Mouse (Mus musculus): ENCODE results near the gene Ctla4. TPM values are rescaled to one million over a fixed set of nuclear protein-coding genes. Genes with fewer than 3 reads are reported as not detected.

Ctla4 gene
- polyA plus RNA-seq, 1 experiment from 2014 or later = not detected

GRCm38 (mm10) chr1:60959246-60959645, 72.4 kb downstream of the Ctla4 start:
- H3K4me1 ChIP-seq = no peaks in the 10 kb centered on the region
- no peak overlapping the region for H3K27ac ChIP-seq
- no peak overlapping the region for H3K4me2 ChIP-seq
- WGBS = 90% methylated on average over 4 of the region's 4 CpGs
- no peaks in the 10 kb centered on the region for H3K27me3 ChIP-seq (replicated peaks)
- ATAC-seq (replicated peaks) = no peak
- no peak overlapping the region for H3K4me3 ChIP-seq
- no peaks in the 10 kb centered on the region for H3K9me3 ChIP-seq
- no peaks in the 10 kb centered on the region for H3K36me3 ChIP-seq (replicated peaks)
- H3K9ac ChIP-seq = no peak overlapping the region

GRCm38 (mm10) chr1:60960451-60960850, 73.7 kb downstream of the Ctla4 start:
- no peak for ATAC-seq (replicated peaks)
- Histone ChIP-seq H3K27ac (no peak overlapping the region), H3K36me3 (replicated peaks) (no peaks in the 10 kb centered on the region), H3K4me3 (no peak overlapping the region), H3K4me1 (no peaks in the 10 kb centered on the region), H3K27me3 (replicated peaks) (no peaks in the 10 kb centered on the region), H3K9me3 (no peaks in the 10 kb centered on the region), H3K4me2 (no peak overlapping the region), H3K9ac (no peak overlapping the region)
- WGBS = 84% methylated on average over 11 of the region's 11 CpGs

GRCm38 (mm10) chr1:60961080-60961479, 74.3 kb downstream of the Ctla4 start:
- peak; percentile 54; the same call in 1 of the 2 replicates for ATAC-seq (replicated peaks)
- no peaks in the 10 kb centered on the region for H3K4me1 ChIP-seq
- no peaks in the 10 kb centered on the region for H3K27me3 ChIP-seq (replicated peaks)
- no peaks in the 10 kb centered on the region for H3K36me3 ChIP-seq (replicated peaks)
- H3K9me3 ChIP-seq = no peaks in the 10 kb centered on the region
- no peak overlapping the region for H3K4me3 ChIP-seq
- WGBS = 26% methylated on average over 4 of the region's 4 CpGs
- H3K4me2 ChIP-seq = no peak overlapping the region
- H3K27ac ChIP-seq = no peak overlapping the region
- H3K9ac ChIP-seq = no peak overlapping the region

- no peaks in the 10 kb centered on the region for H3K36me3 ChIP-seq (replicated peaks)
- H3K27me3 ChIP-seq (replicated peaks) = no peaks in the 10 kb centered on the region
- H3K4me2 ChIP-seq = no peak overlapping the region
- 92% methylated on average over 4 of the region's 4 CpGs for WGBS
- H3K9me3 ChIP-seq = no peaks in the 10 kb centered on the region
- no peak for ATAC-seq (replicated peaks)
- no peak overlapping the region for H3K27ac ChIP-seq
- no peak overlapping the region for H3K4me3 ChIP-seq
- H3K9ac ChIP-seq = no peak overlapping the region
- no peaks in the 10 kb centered on the region for H3K4me1 ChIP-seq
Observed at GRCm38 (mm10) chr1:60962095-60962494, 75.3 kb downstream of the Ctla4 start.

Other genes with a start within 250 kb of the Ctla4 start
- gene Cd28, start 170.2 kb upstream of the Ctla4 start, polyA plus RNA-seq (2015; fragmentation: Nextera tagmentation; extraction: Ambion mirVana) = 0.13 and 0.27 TPM in 2 replicates
- gene Icos, start 90.9 kb downstream of the Ctla4 start, polyA plus RNA-seq (2015; fragmentation: Nextera tagmentation; extraction: Ambion mirVana) = not detected in 2 replicates